Mouse (Mus musculus): ENCODE measurements at regions not wholly inside any gene's neighbourhood (a gene's known extent, or its start where the extent isn't known, plus 50 kb on each side); places are given as distances from the start of the nearest gene placed in this dataset.

DNA sequence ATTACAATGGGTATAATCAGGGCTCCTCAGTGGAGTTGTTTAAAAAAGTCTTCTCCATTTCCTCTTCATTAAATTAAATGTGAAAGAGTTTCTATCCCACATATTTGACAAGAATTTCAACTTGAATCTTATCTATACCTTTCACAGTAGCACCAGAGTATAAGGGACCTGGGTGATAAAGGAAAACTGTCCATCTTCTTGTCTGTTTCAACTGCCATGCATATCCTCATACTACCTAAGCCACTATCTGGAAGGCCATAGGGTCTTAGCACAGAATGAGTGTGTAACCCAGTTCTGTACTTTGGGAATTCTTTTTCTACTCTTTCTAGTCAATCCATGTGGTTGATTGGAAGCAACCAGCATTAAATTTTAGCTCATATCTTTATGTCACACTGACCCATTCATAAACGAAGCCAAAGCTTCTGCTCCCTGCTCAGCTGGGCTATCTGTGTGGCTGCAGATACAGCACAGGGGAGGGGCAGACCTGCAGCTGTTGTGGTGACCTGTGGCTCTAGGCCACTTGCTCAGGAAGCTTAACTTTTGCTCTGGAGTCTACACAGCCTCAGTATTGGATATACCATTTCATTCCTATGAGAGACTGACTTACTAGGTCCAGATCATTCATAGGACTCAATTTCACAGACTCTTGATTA, 75.8 kb upstream of the Pgr start:
- WGBS, result 50% methylated on average over 1 of the region's 1 CpGs
- H3K36me3 ChIP-seq (ENCODE audit: control insufficient read depth, insufficient read depth, low read length), result no peaks in the 10 kb centered on the region
- no peak overlapping the region for H3K4me2 ChIP-seq (replicated peaks; ENCODE audit: low read depth, low read length)
- no peak overlapping the region for H3K9ac ChIP-seq (ENCODE audit: low read depth, low read length)
- H3K4me1 ChIP-seq (ENCODE audit: control insufficient read depth, insufficient read depth, low read length), result no peaks in the 10 kb centered on the region
- ATAC-seq (ENCODE audit: low FRiP score, low TSS enrichment), result no peak
- no peaks in the 10 kb centered on the region for H3K27me3 ChIP-seq (ENCODE audit: control insufficient read depth, insufficient read depth, low read length)
- no peaks in the 10 kb centered on the region for H3K9me3 ChIP-seq (ENCODE audit: control insufficient read depth, low read length)
- no peak overlapping the region for H3K4me3 ChIP-seq (ENCODE audit: low read length)
- no peak overlapping the region for H3K27ac ChIP-seq (ENCODE audit: low read depth, low read length)

DNA sequence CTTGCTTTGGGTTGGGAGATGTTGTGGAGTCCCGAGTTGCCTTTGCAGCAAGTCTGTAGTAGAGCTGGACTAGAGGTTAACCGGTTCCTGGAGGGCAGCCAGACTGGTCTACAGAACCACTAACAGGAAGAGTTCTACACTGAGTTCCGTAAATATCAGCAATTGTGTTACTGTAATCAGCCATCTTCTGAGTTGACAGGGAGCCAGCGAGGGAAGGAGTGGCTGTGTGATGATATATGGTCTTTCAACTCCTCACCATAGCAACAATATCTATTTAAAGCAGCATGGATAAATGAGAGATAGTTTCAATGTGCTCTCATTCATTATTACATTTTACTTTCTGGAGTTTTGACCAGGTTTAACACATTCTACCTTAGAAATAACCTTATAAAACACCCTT, 67.5 kb upstream of the Pgr start:
- H3K9ac ChIP-seq (ENCODE audit: low read depth, low read length), result no peak overlapping the region
- H3K4me2 ChIP-seq (replicated peaks; ENCODE audit: low read depth, low read length), result no peak overlapping the region
- H3K4me3 ChIP-seq (ENCODE audit: low read length), result no peak overlapping the region
- H3K4me1 ChIP-seq (ENCODE audit: control insufficient read depth, insufficient read depth, low read length), result no peaks in the 10 kb centered on the region
- H3K9me3 ChIP-seq (ENCODE audit: control insufficient read depth, low read length), result no peaks in the 10 kb centered on the region
- no peak overlapping the region for H3K27ac ChIP-seq (ENCODE audit: low read depth, low read length)
- no peak for ATAC-seq (ENCODE audit: low FRiP score, low TSS enrichment)
- no peaks in the 10 kb centered on the region for H3K36me3 ChIP-seq (ENCODE audit: control insufficient read depth, insufficient read depth, low read length)
- H3K27me3 ChIP-seq (ENCODE audit: control insufficient read depth, insufficient read depth, low read length), result no peaks in the 10 kb centered on the region
- 80% methylated on average over 4 of the region's 4 CpGs for WGBS

DNA sequence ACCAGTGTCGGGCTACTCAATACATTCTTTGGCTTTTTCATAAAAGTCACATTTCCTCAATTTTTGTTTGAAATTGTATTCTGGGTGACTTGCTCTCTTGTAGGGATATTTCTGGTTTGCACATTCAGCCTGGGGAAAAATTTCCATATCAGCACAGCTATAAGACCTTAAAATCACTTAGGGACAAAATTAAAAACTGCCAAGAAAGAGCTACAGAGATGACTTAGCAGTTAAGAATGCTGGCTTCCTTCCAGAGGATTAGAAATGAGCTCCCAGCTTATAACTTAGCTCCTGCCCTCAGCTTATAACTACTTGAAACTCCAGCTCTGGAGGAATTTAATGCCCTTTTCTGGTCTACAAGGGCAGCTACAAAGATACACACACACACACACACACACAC, 62.6 kb upstream of the Pgr start:
- no peak overlapping the region for H3K27ac ChIP-seq (ENCODE audit: low read depth, low read length)
- WGBS, result 93% methylated on average over 1 of the region's 1 CpGs
- H3K4me2 ChIP-seq (replicated peaks; ENCODE audit: low read depth, low read length), result no peak overlapping the region
- no peak overlapping the region for H3K4me3 ChIP-seq (ENCODE audit: low read length)
- H3K9ac ChIP-seq (ENCODE audit: low read depth, low read length), result no peak overlapping the region
- ATAC-seq (ENCODE audit: low FRiP score, low TSS enrichment), result no peak
- H3K27me3 ChIP-seq (ENCODE audit: control insufficient read depth, insufficient read depth, low read length), result no peaks in the 10 kb centered on the region
- no peaks in the 10 kb centered on the region for H3K36me3 ChIP-seq (ENCODE audit: control insufficient read depth, insufficient read depth, low read length)
- H3K9me3 ChIP-seq (ENCODE audit: control insufficient read depth, low read length), result no peaks in the 10 kb centered on the region
- H3K4me1 ChIP-seq (ENCODE audit: control insufficient read depth, insufficient read depth, low read length), result no peaks in the 10 kb centered on the region

DNA sequence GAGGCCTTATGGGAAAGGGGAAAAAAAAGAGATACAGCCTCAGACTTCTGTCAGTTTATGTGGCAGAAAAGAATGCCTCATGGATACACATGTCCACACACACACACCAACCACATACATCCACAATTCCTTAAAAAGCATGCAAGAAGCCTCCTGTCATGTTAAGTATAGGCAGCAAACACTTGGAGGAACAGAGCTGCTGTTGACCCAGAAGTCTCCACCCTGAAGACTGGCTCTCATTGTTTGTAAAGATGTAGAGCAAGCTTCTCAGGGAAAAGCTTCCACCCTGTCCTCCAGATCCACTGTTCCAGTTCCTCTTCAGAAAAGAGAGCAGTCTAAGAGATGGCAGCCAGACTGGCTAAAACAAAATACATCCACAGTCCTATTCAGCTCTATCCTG, 61.3 kb upstream of the Pgr start:
- Histone ChIP-seq H3K36me3 (ENCODE audit: control insufficient read depth, insufficient read depth, low read length) (no peaks in the 10 kb centered on the region), H3K4me1 (ENCODE audit: control insufficient read depth, insufficient read depth, low read length) (no peaks in the 10 kb centered on the region), H3K9ac (ENCODE audit: low read depth, low read length) (no peak overlapping the region), H3K4me3 (ENCODE audit: low read length) (no peak overlapping the region), H3K27me3 (ENCODE audit: control insufficient read depth, insufficient read depth, low read length) (no peaks in the 10 kb centered on the region), H3K27ac (ENCODE audit: low read depth, low read length) (no peak overlapping the region), H3K9me3 (ENCODE audit: control insufficient read depth, low read length) (no peaks in the 10 kb centered on the region), H3K4me2 (replicated peaks; ENCODE audit: low read depth, low read length) (no peak overlapping the region)
- no peak for ATAC-seq (ENCODE audit: low FRiP score, low TSS enrichment)

DNA sequence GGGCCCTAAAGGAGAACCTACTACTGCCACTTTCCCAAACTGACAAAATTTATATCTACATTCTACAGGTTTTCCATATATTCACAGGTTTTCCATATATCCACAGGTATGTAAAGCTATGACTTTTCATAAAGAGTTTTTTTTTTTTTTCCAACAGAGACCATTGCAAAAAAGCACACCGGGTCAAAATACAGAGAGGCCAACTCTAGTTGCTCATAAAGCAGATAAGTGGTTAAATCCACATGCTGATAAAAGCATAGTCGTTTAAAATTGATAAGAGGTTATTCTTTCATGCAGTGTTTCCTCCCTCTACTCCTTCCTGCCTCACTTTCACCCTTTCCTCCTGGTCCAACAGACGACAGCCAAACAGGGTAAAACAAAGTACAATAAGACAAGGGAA, 60.7 kb upstream of the Pgr start:
- Histone ChIP-seq H3K9ac (ENCODE audit: low read depth, low read length) (no peak overlapping the region), H3K4me2 (replicated peaks; ENCODE audit: low read depth, low read length) (no peak overlapping the region), H3K4me1 (ENCODE audit: control insufficient read depth, insufficient read depth, low read length) (no peaks in the 10 kb centered on the region), H3K4me3 (ENCODE audit: low read length) (no peak overlapping the region), H3K9me3 (ENCODE audit: control insufficient read depth, low read length) (no peaks in the 10 kb centered on the region), H3K27me3 (ENCODE audit: control insufficient read depth, insufficient read depth, low read length) (no peaks in the 10 kb centered on the region), H3K27ac (ENCODE audit: low read depth, low read length) (no peak overlapping the region), H3K36me3 (ENCODE audit: control insufficient read depth, insufficient read depth, low read length) (no peaks in the 10 kb centered on the region)
- WGBS, result 86% methylated on average over 3 of the region's 3 CpGs
- no peak for ATAC-seq (ENCODE audit: low FRiP score, low TSS enrichment)
